Mouse (Mus musculus) intestine, embryonic 14.5 days (tissue): ENCODE measurements around the gene Tmem135. TPM values are rescaled to one million over a fixed set of nuclear protein-coding genes. Genes with fewer than 3 reads are reported as not detected.

Experiments used
- ATAC-seq: fragments of 200-750 bp; cut with Nextera tagmentation; replicated peaks from 2 replicates; pipeline ENCODE4 v1.8.0; 2017; ENCODE audit warnings: low read depth, moderate number of reproducible peaks, moderate TSS enrichment, moderate library complexity; ENCODE audit not compliant: low FRiP score, low TSS enrichment
- DNase-seq: peaks from one replicate; pipeline ENCODE4 v3.0.0-alpha.2; 2018; ENCODE audit warnings: low spot score
- H3K27ac ChIP-seq: fragments of 300-500 bp; sonication (generic); 2 replicates; pipeline ENCODE4 v1.5.1; 2014; ENCODE audit warnings: low read depth, mild to moderate bottlenecking, control low read depth
- H3K27me3 ChIP-seq: fragments of 300-500 bp; sonication (generic); replicated peaks from 2 replicates; pipeline ENCODE4 v1.6.1; 2014; ENCODE audit warnings: low read length, control low read depth; ENCODE audit not compliant: control insufficient read depth, insufficient read depth
- H3K36me3 ChIP-seq: fragments of 300-500 bp; sonication (generic); 2 replicates; pipeline ENCODE4 v1.6.1; 2014; ENCODE audit warnings: low read length, control low read depth; ENCODE audit not compliant: control insufficient read depth, insufficient read depth
- H3K4me1 ChIP-seq: fragments of 300-500 bp; sonication (generic); replicated peaks from 2 replicates; pipeline ENCODE4 v1.6.1; 2014; ENCODE audit warnings: low read length, control low read depth, mixed read lengths; ENCODE audit not compliant: control insufficient read depth, insufficient read depth
- H3K4me2 ChIP-seq: fragments of 300-500 bp; sonication (generic); 2 replicates; pipeline ENCODE4 v1.6.1; 2014; ENCODE audit warnings: low read length
- H3K4me3 ChIP-seq: fragments of 300-500 bp; sonication (generic); 2 replicates; pipeline ENCODE4 v1.5.1; 2014; ENCODE audit warnings: low read depth, low read length, control low read depth, mixed read lengths
- H3K9ac ChIP-seq: fragments of 300-500 bp; sonication (generic); 2 replicates; pipeline ENCODE4 v1.6.1; 2014; ENCODE audit warnings: mild to moderate bottlenecking, low read length
- H3K9me3 ChIP-seq: fragments of 300-500 bp; sonication (generic); 2 replicates; pipeline ENCODE4 v1.6.1; 2016; ENCODE audit warnings: low read length, control low read depth; ENCODE audit not compliant: control insufficient read depth
- WGBS: fragments of 180-500 bp; shearing (Covaris S2); extraction: QIAGEN DNeasy Blood & Tissue Kit; methylation state at CpG from one replicate; pipeline ENCODE4 v1.1.7; 2014; 5-methylcytosine and 5-hydroxymethylcytosine counted together
- polyA plus RNA-seq: library from polyadenylated mRNA; unstranded; fragments of >200 nt; fragmentation: Nextera tagmentation; extraction: Ambion mirVana; gene quantifications from 2 replicates; pipeline ENCODE4 v1.2.1, GENCODE M21; 2014

The Tmem135 gene
- polyA plus RNA-seq, 1 experiment from 2014 or later, result 30.4 TPM

GRCm38 (mm10) chr7:89410294-89410693 lies 6.3 kb upstream of the Tmem135 start:
- DNase-seq (no peak), ATAC-seq (no peak)
- Histone ChIP-seq H3K27ac (no peak overlapping the region), H3K36me3 (peaks cover 15% of the 10 kb centered on the region; the same call in 1 of the 2 replicates), H3K4me3 (no peak overlapping the region), H3K9me3 (no peaks in the 10 kb centered on the region), H3K9ac (no peak overlapping the region), H3K27me3 (no peaks in the 10 kb centered on the region), H3K4me1 (peaks cover 30% of the 10 kb centered on the region), H3K4me2 (no peak overlapping the region)
- whole genome bisulfite sequencing, result 68% methylated on average over 4 of the region's 4 CpGs

GRCm38 (mm10) chr7:89407006-89407940 lies 3.3 kb upstream of the Tmem135 start:
- H3K27ac ChIP-seq, result no peak overlapping the region; the same call in 1 of the 2 replicates
- H3K9me3 ChIP-seq, result no peaks in the 10 kb centered on the region
- H3K4me1 ChIP-seq, result peaks cover 30% of the 10 kb centered on the region
- H3K36me3 ChIP-seq, result peaks cover 14% of the 10 kb centered on the region; the same call in 1 of the 2 replicates
- 0 out of 2 replicates have a peak overlapping the region, but pooled peaks have one; percentile 90 for H3K4me3 ChIP-seq
- H3K27me3 ChIP-seq, result no peaks in the 10 kb centered on the region
- WGBS, result 76% methylated on average over 24 of the region's 24 CpGs
- H3K9ac ChIP-seq, result no peak overlapping the region
- ATAC-seq (no peak), DNase-seq (no peak)
- H3K4me2 ChIP-seq, result peak overlapping the region; percentile 88

DNA sequence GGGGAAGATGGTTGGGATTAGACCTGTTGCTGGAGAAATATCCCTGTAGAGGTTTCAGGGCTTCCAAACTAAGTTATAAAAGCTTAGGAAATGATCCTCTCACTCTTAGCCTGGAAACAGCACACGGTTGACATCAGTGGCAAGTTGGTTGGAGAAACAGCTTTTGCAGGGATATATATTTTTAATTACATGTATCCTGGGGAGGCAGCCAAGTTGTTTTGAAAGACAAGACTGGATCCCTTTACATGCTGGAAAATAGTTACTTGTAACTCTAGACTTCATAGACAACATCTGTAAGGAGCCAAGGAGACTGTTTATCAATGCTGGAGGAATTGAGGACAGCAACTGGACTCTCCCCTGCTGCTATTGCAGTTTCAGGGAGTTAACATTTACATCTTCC lies 2.0 kb upstream of the Tmem135 start:
- H3K9me3 ChIP-seq, result no peaks in the 10 kb centered on the region
- H3K9ac ChIP-seq, result peak overlapping the region; percentile 14
- DNase-seq (no peak), ATAC-seq (no peak)
- no peak overlapping the region for H3K27ac ChIP-seq
- H3K4me2 ChIP-seq, result peak overlapping the region; percentile 88
- 24% methylated on average over 1 of the region's 1 CpGs for WGBS
- no peaks in the 10 kb centered on the region for H3K27me3 ChIP-seq
- peaks cover 7% of the 10 kb centered on the region; the same call in 1 of the 2 replicates for H3K36me3 ChIP-seq
- peak overlapping the region; percentile 90 for H3K4me3 ChIP-seq
- H3K4me1 ChIP-seq, result peaks cover 30% of the 10 kb centered on the region

DNA sequence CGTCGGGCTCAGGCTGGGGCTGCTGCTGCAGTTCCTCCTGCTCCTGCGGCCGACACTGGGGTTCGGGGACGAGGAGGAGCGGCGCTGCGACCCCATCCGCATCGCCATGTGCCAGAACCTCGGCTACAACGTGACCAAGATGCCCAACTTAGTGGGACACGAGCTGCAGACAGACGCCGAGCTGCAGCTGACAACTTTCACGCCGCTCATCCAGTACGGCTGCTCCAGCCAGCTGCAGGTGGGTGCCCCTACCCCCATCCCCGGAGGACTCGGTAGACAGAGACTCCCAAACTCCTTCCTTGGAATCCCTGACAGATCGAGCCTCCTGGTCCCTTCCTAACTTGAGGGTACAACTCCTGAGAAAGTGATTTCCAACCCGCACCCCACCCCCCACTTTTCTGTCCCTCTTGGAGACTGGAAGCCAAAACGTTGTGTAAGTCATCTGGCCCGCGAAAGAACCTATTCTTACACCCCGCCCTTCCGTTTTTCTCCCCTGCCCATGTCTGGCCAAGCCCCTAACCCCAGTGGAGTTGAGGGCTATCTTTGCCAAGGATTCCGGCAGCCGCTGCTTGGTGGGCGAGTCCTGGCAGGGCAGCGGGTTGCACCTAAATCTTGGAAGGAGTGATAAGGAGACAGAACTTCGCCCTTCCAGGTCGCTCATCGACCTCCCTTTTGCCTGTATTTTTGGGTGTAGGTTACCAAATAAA lies 865 bp upstream of the Tmem135 start:
- Histone ChIP-seq H3K4me3 (peak overlapping the region; percentile 90), H3K4me2 (peak overlapping the region; percentile 88), H3K27me3 (no peaks in the 10 kb centered on the region), H3K9me3 (no peaks in the 10 kb centered on the region), H3K36me3 (peaks cover 7% of the 10 kb centered on the region; the same call in 1 of the 2 replicates), H3K27ac (peak overlapping the region; percentile 89), H3K4me1 (peaks cover 30% of the 10 kb centered on the region), H3K9ac (peak overlapping the region; percentile 78)
- DNase-seq (no peak), ATAC-seq (no peak; the same call in 1 of the 2 replicates)
- under 1% methylated on average over 35 of the region's 35 CpGs for WGBS

- Histone ChIP-seq H3K27me3 (no peaks in the 10 kb centered on the region), H3K4me2 (peak overlapping the region; percentile 88), H3K27ac (peak overlapping the region; percentile 89), H3K36me3 (peaks cover 5% of the 10 kb centered on the region; the same call in 1 of the 2 replicates), H3K4me1 (peaks cover 15% of the 10 kb centered on the region), H3K9ac (peak overlapping the region; percentile 78), H3K4me3 (peak overlapping the region; percentile 90), H3K9me3 (no peaks in the 10 kb centered on the region)
- ATAC-seq (peak; percentile 89), DNase-seq (peak; percentile 82)
- WGBS, result 3% methylated on average over 51 of the region's 52 CpGs
Observed at GRCm38 (mm10) chr7:89403053-89403972, 709 bp downstream of the Tmem135 start.

GRCm38 (mm10) chr7:89401936-89402335 lies 2.1 kb downstream of the Tmem135 start:
- no peaks in the 10 kb centered on the region for H3K27me3 ChIP-seq
- H3K4me1 ChIP-seq, result 0 out of 2 replicates have a peak, but pooled peaks cover 3% of the 10 kb centered on the region
- no peak overlapping the region for H3K4me3 ChIP-seq
- H3K27ac ChIP-seq, result no peak overlapping the region
- no peak overlapping the region for H3K4me2 ChIP-seq
- no peak for DNase-seq
- H3K9me3 ChIP-seq, result no peaks in the 10 kb centered on the region
- no peak for ATAC-seq
- no peaks in the 10 kb centered on the region for H3K36me3 ChIP-seq
- WGBS, result 75% methylated on average over 3 of the region's 3 CpGs
- no peak overlapping the region for H3K9ac ChIP-seq

DNA sequence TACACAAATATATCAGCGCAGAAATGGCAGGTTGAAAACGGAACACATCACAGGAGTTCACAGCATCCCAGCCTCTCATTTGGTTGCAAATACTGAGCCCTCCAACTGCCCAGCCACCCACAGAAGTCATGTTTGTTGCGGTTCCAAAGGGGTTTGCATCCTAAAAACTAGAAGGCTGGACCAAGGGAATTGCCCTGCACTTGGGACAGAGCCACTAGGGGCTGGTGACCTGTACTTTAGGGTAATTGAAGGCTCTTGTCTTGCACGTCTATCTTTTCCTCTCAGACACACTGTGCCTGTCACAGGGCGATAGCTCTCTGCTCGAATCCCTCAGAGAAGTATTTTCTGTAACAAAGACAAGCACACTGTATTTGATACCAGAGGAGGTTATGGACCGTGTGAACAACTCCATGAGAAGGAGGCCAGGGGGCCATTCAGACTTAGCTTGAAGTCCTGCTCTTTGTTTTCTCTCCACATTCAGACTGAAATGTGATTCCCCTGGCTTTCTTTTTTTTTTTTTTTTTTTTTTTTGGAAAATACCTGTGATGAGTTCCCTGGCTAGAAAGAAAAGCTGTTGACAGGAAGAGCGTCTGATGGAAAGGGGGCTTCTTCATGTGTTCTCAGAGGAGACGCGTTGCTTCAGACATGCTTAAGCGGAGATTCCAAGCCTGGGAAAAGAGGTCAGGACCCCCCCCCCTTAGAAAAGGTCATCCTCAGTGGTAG lies 2.7 kb downstream of the Tmem135 start:
- ATAC-seq (no peak), DNase-seq (no peak)
- no peak overlapping the region for H3K27ac ChIP-seq
- no peaks in the 10 kb centered on the region for H3K27me3 ChIP-seq
- H3K4me1 ChIP-seq, result 0 out of 2 replicates have a peak, but pooled peaks cover 3% of the 10 kb centered on the region
- no peaks in the 10 kb centered on the region for H3K9me3 ChIP-seq
- 73% methylated on average over 11 of the region's 11 CpGs for WGBS
- no peaks in the 10 kb centered on the region for H3K36me3 ChIP-seq
- no peak overlapping the region for H3K4me2 ChIP-seq
- no peak overlapping the region for H3K9ac ChIP-seq
- H3K4me3 ChIP-seq, result no peak overlapping the region
